Mouse (Mus musculus): ENCODE data around the gene Msmp.
A peak's percentile ranks its signal among the peaks of the same experiment; 100 is the strongest.
"Not testable (repeated sequence)": the region's sequence is repeated elsewhere in the genome, so short reads cannot be mapped to it uniquely, and the experiment has no call there.

The Msmp gene

GRCm38 (mm10) chr4:43584444-43585416 is at the start of gene Msmp:
Msmp (minus strand) TSS chr4:43584494.
- no peak for DNase-seq (ENCODE audit: low spot score)

- no peak for DNase-seq (ENCODE audit: low spot score)
Measured at GRCm38 (mm10) chr4:43633736-43634135, 49.4 kb upstream of the Msmp start.

- no peak for DNase-seq (ENCODE audit: low spot score)
Measured at GRCm38 (mm10) chr4:43633296-43633695, 49.0 kb upstream of the Msmp start.

GRCm38 (mm10) chr4:43631956-43632920 is 47.9 kb upstream of the Msmp start:
- DNase-seq (ENCODE audit: low spot score), result peak; percentile 16

GRCm38 (mm10) chr4:43631046-43631955 is 47.0 kb upstream of the Msmp start, which contains the start of gene Npr2:
Npr2 (plus strand) TSS chr4:43631935.
- DNase-seq (ENCODE audit: low spot score), result peak; percentile 59

GRCm38 (mm10) chr4:43630671-43631045 is 46.4 kb upstream of the Msmp start:
- DNase-seq (ENCODE audit: low spot score), result peak; percentile 53

GRCm38 (mm10) chr4:43630030-43630581 is 45.8 kb upstream of the Msmp start:
- DNase-seq (ENCODE audit: low spot score), result peak; percentile 92

GRCm38 (mm10) chr4:43629106-43629817 is 45.0 kb upstream of the Msmp start:
- peak; percentile 57 for DNase-seq (ENCODE audit: low spot score)

- no peak for DNase-seq (ENCODE audit: low spot score)
Measured at GRCm38 (mm10) chr4:43620146-43620778, 36.0 kb upstream of the Msmp start.

- no peak for DNase-seq (ENCODE audit: low spot score)
Measured at GRCm38 (mm10) chr4:43613060-43613730, 28.9 kb upstream of the Msmp start.

GRCm38 (mm10) chr4:43612534-43612933 is 28.2 kb upstream of the Msmp start:
- no peak for DNase-seq (ENCODE audit: low spot score)

GRCm38 (mm10) chr4:43604751-43605685 is 20.7 kb upstream of the Msmp start:
- DNase-seq (ENCODE audit: low spot score), result no peak

GRCm38 (mm10) chr4:43604099-43604498 is 19.8 kb upstream of the Msmp start:
- DNase-seq (ENCODE audit: low spot score), result no peak

GRCm38 (mm10) chr4:43600195-43600934 is 16.1 kb upstream of the Msmp start:
- DNase-seq (ENCODE audit: low spot score), result no peak

- no peak for DNase-seq (ENCODE audit: low spot score)
Measured at GRCm38 (mm10) chr4:43598650-43599380, 14.5 kb upstream of the Msmp start.

- no peak for DNase-seq (ENCODE audit: low spot score)
Measured at GRCm38 (mm10) chr4:43598200-43598599, 13.9 kb upstream of the Msmp start.

GRCm38 (mm10) chr4:43596597-43596996 is 12.3 kb upstream of the Msmp start:
- DNase-seq (ENCODE audit: low spot score), result not testable (repeated sequence)

All from retina, embryonic 14.5 days (tissue).